8 mouse cellular contexts compared by ENCODE assay signal in genomic region chr10:20148130-20148772, GRCm38 (mm10). TPM values are rescaled to one million over a fixed set of nuclear protein-coding genes. Genes with fewer than 3 reads are reported as not detected.
DNase-seq lines count a peak whose midpoint lies in the region; ATAC-seq and TF ChIP-seq lines count a peak whose summit lies in the region.

Gene Map7 (plus strand): TSS chr10:20148471.

- ATAC-seq in kidney, embryonic 14.5 days (ENCODE audit: low FRiP score, low TSS enrichment) = peak; percentile 18; the same call in 1 of the 2 replicates
- ATAC-seq in activated CD4-positive, CD25-positive, alpha-beta regulatory T cell, adult 4 months = peak; percentile 6
- peak; percentile 6; the same call in 1 of the 2 replicates for ATAC-seq in forebrain, embryonic 16.5 days
- ATAC-seq in hindbrain, postnatal 0 days = no peak
- no peak; the same call in 1 of the 2 replicates for ATAC-seq in liver, embryonic 12.5 days

- peaks cover 25% of the 10 kb centered on the region for H3K27me3 ChIP-seq in kidney, embryonic 14.5 days (ENCODE audit: control insufficient read depth, insufficient read depth, low read length)
- H3K27me3 ChIP-seq in forebrain, embryonic 16.5 days (replicated peaks; ENCODE audit: control insufficient read depth, insufficient read depth, low read length) = peaks cover 16% of the 10 kb centered on the region
- peaks cover 10% of the 10 kb centered on the region; the same call in 1 of the 2 replicates for H3K27me3 ChIP-seq in hindbrain, postnatal 0 days (ENCODE audit: insufficient read depth, low read length)
- peaks cover 42% of the 10 kb centered on the region for H3K27me3 ChIP-seq in liver, embryonic 12.5 days (replicated peaks)

- H3K36me3 ChIP-seq in kidney, embryonic 14.5 days (ENCODE audit: control insufficient read depth, insufficient read depth, low read length) = no peaks in the 10 kb centered on the region; the same call in 1 of the 2 replicates
- H3K36me3 ChIP-seq in forebrain, embryonic 16.5 days (ENCODE audit: control insufficient read depth, insufficient read depth) = no peaks in the 10 kb centered on the region
- H3K36me3 ChIP-seq in hindbrain, postnatal 0 days (ENCODE audit: insufficient read depth, low read length) = no peaks in the 10 kb centered on the region
- H3K36me3 ChIP-seq in liver, embryonic 12.5 days = no peaks in the 10 kb centered on the region

- TF ChIP-seq CTCF in hindbrain, postnatal 0 days (IDR thresholded peaks at IDR 0.05; ENCODE audit: low read depth) = no peak

- peak within 1 kb of the TSS; percentile 81 for H3K9ac ChIP-seq in kidney, embryonic 14.5 days (ENCODE audit: low read depth, low read length)
- H3K9ac ChIP-seq in forebrain, embryonic 16.5 days (replicated peaks; ENCODE audit: low read depth, low read length) = peak within 1 kb of the TSS; percentile 60
- peak within 1 kb of the TSS; percentile 65 for H3K9ac ChIP-seq in hindbrain, postnatal 0 days (replicated peaks; ENCODE audit: low read length)
- H3K9ac ChIP-seq in liver, embryonic 12.5 days = peak within 1 kb of the TSS; percentile 78

- DNase-seq in kidney, adult 18-20 months = no peak
- DNase-seq in hindbrain, postnatal 0 days (ENCODE audit: low spot score) = no peak
- DNase-seq in right cerebral cortex, postnatal 36 days (ENCODE audit: low spot score in 2 of 2) = peak; percentile 42 to 62
- DNase-seq in ovary, postnatal 36 days (ENCODE audit: low spot score) = no peak

- peak within 1 kb of the TSS; percentile 96 for H3K4me2 ChIP-seq in kidney, embryonic 14.5 days (replicated peaks; ENCODE audit: low read depth, low read length)
- H3K4me2 ChIP-seq in forebrain, embryonic 16.5 days (ENCODE audit: low read length) = peak within 1 kb of the TSS; percentile 97
- H3K4me2 ChIP-seq in hindbrain, postnatal 0 days (ENCODE audit: low read depth, low read length) = peak within 1 kb of the TSS; percentile 93
- peak within 1 kb of the TSS; percentile 99 for H3K4me2 ChIP-seq in liver, embryonic 12.5 days

- H3K4me1 ChIP-seq in kidney, embryonic 14.5 days (ENCODE audit: control insufficient read depth, insufficient read depth, low read length) = 0 out of 2 replicates have a peak, but pooled peaks cover 3% of the 10 kb centered on the region
- peaks cover 20% of the 10 kb centered on the region for H3K4me1 ChIP-seq in forebrain, embryonic 16.5 days (replicated peaks; ENCODE audit: control insufficient read depth, insufficient read depth, low read length)
- no peaks in the 10 kb centered on the region for H3K4me1 ChIP-seq in hindbrain, postnatal 0 days (ENCODE audit: insufficient read depth, low read length)
- peaks cover 27% of the 10 kb centered on the region for H3K4me1 ChIP-seq in liver, embryonic 12.5 days

- H3K9me3 ChIP-seq in kidney, embryonic 14.5 days (ENCODE audit: control insufficient read depth, low read length) = no peaks in the 10 kb centered on the region
- H3K9me3 ChIP-seq in forebrain, embryonic 16.5 days (ENCODE audit: control insufficient read depth, low read length) = no peaks in the 10 kb centered on the region
- no peaks in the 10 kb centered on the region for H3K9me3 ChIP-seq in hindbrain, postnatal 0 days (ENCODE audit: low read length)
- H3K9me3 ChIP-seq in liver, embryonic 12.5 days (replicated peaks) = no peaks in the 10 kb centered on the region

- 5% methylated on average over 51 of the region's 51 CpGs for WGBS in kidney, embryonic 14.5 days
- WGBS in forebrain, embryonic 16.5 days = 4% methylated on average over 51 of the region's 51 CpGs
- WGBS in hindbrain, postnatal 0 days = 4% methylated on average over 51 of the region's 51 CpGs
- WGBS in liver, embryonic 12.5 days (ENCODE audit: insufficient replicate concordance) = 3% methylated on average over 51 of the region's 51 CpGs

- H3K4me3 ChIP-seq in kidney, embryonic 14.5 days (ENCODE audit: low read length) = peak within 1 kb of the TSS; percentile 82
- peak within 1 kb of the TSS; percentile 72 for H3K4me3 ChIP-seq in forebrain, embryonic 16.5 days (replicated peaks; ENCODE audit: low read length)
- peak within 1 kb of the TSS; percentile 62 for H3K4me3 ChIP-seq in hindbrain, postnatal 0 days (ENCODE audit: low read length)
- peak within 1 kb of the TSS; percentile 75 for H3K4me3 ChIP-seq in liver, embryonic 12.5 days

- peak within 1 kb of the TSS; percentile 51; the same call in 1 of the 2 replicates for H3K27ac ChIP-seq in kidney, embryonic 14.5 days (ENCODE audit: low read depth, low read length)
- H3K27ac ChIP-seq in forebrain, embryonic 16.5 days (ENCODE audit: low read length) = no peak within 1 kb of the TSS
- H3K27ac ChIP-seq in hindbrain, postnatal 0 days = peak within 1 kb of the TSS; percentile 55
- H3K27ac ChIP-seq in liver, embryonic 12.5 days = peak within 1 kb of the TSS; percentile 20; the same call in 1 of the 2 replicates

RNA-seq across cellular contexts. Expression of gene Map7, which starts in this region (rescaled TPM):
- 12.6 and 19.6 TPM in 2 replicates for polyA plus RNA-seq in kidney, embryonic 14.5 days (2014; fragmentation: Nextera tagmentation; extraction: Ambion mirVana)
- 1 to 10 TPM; 4.8 to 5.2 TPM for polyA plus RNA-seq in activated CD4-positive, CD25-positive, alpha-beta regulatory T cell, adult 4 months (2017; shearing (Covaris generic))
- 4.5 and 8.2 TPM in 2 replicates for polyA plus RNA-seq in forebrain, embryonic 16.5 days (2015; fragmentation: Nextera tagmentation; extraction: Ambion mirVana)
- total RNA-seq in hindbrain, postnatal 0 days (2014; rRNA removed) = 7.2 and 15.1 TPM in 2 replicates
- 6.2 and 9.4 TPM in 2 replicates for polyA plus RNA-seq in hindbrain, postnatal 0 days (2015; fragmentation: Nextera tagmentation; extraction: Ambion mirVana)
- polyA plus RNA-seq in liver, embryonic 12.5 days (2016; fragmentation: Nextera tagmentation; extraction: Ambion mirVana) = 5.6 and 6.6 TPM in 2 replicates

Comparison
In these comparisons a context has a peak if more than half of its experiments do, and no peak if none do; other contexts are left out.
1. ATAC-seq: peak in kidney, embryonic 14.5 days (single experiment), activated CD4-positive, CD25-positive, alpha-beta regulatory T cell, adult 4 months (single experiment) and forebrain, embryonic 16.5 days (single experiment); none in hindbrain, postnatal 0 days (single experiment) and liver, embryonic 12.5 days (single experiment).
2. DNase-seq: peak in right cerebral cortex, postnatal 36 days (2 of 2); none in kidney, adult 18-20 months (single experiment), hindbrain, postnatal 0 days (single experiment) and ovary, postnatal 36 days (single experiment).
3. Peak in every context shown above with its lines, with median percentiles within 50 percentile points of each other: H3K4me2 ChIP-seq, H3K4me3 ChIP-seq and H3K9ac ChIP-seq.